Mouse (Mus musculus) natural killer cell, adult 2 months (primary cell): ENCODE measurements at regions not wholly inside any gene's neighbourhood (a gene's known extent, or its start where the extent isn't known, plus 50 kb on each side); places are given as distances from the start of the nearest gene placed in this dataset.

ENCODE experiments used
- DNase-seq, 2 experiments: peaks; one replicate each; pipeline ENCODE4 v3.0.0; 2022; ENCODE audit warnings: low spot score in 2 of 2

DNA sequence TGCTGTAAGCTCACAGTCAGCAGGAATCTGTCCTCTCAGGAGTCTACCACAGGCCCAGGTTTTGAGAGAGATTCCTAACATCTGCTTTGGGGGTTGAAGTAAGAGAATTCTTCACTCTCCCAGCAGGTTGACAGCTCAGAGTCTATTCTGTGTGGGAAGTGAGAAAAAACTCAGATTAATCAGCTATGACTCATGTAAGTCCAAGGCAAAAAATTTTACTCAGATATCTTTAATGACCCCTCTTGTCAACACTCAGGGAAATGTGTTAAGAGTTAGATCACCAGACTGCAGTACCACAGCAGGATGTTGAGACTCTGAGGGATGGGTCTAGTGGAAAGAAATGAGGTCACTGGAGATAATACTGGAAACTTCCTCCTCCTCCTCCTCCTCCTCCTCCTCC, 688.4 kb downstream of the Hs3st4 start:
- no peak for DNase-seq

DNA sequence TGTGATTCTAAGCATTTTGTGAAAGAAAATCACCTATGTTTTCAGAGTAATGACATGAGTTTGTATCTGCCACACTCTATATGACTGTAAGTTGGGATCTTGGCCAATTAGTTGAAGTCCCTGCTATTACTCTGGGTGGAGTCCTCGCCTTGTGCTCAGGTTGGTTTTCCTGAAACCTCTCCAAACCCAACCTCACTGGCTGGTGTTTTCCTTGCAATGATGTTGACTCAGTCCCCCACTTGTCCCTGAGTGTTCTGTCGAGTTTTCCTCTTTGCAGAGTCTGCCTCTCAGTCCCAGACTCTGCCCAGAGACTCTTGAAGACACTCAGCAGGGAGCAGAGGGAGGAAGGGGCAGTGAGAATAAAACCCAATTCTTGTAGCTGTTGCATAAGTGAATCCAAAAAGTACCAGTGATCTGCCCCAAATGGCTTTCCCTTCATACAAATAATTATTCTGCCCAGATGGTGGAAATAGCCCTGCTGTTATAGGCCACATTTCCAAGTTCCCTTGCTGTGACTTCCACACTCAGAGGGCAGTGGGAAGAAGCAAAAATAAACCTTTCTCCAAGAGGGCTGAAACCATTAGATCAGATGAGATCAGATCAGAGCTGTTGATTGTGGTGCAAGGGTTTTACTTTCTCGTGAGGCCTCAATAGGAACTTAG, 694.3 kb downstream of the Hs3st4 start:
- no peak for DNase-seq

DNA sequence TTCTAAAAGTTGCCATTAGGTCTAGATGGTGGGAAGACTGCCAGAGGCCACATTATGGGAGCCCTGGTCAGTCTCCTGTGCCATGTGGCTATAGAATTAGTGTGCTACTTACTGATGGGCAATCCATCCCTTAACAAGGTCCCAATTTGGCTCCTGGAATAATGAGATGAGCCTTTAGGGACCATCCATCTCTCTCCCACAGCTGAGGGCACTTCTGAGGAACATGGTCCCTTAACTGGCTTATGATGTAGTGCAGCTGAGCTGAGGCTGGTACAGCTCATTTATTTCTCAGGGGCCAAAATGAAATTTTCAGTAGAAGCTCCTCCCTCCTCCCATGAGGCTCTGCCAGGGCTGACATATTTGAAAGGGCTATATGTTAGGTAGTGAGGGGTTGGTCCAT, 697.9 kb downstream of the Hs3st4 start:
- DNase-seq = no peak

DNA sequence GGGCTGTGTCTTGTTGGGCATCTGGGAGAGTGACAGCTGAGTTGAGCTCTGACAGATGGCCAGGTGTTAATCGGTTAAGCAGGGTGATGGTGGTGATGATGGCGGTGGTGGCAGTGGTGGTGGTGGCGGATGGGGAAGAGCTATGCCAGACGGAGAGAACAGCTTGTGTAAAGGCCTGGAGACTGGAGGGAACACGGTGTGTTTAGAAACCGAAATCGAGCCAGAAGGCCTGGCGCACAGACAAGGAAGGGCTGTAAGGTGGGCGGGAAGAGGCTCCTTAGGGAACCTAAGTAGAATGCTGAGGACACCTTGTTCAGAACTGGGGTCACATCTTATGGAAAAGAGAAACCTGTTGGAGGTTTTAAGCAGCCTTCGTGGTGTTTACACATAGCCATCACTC, 698.5 kb downstream of the Hs3st4 start:
- DNase-seq = no peak

DNA sequence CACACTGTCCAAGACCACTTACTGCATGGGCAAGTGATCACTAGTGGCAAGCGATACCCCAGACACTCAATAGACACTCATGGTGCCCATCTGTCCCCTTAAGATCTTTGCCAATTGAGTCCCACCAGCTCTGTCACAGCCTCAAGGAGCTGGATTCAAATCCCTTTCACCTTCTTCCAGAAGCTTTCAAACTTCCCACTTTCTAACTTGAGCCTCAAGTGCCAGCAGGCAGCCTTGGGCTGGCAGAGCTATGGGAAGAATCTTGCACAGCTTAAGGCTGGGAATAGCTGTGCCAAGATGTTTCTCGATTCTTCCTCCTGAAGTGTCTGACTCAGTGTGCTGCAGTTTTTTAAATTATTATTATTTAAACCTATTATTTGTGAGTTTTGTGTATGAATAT, 699.2 kb downstream of the Hs3st4 start:
- DNase-seq = no peak

DNA sequence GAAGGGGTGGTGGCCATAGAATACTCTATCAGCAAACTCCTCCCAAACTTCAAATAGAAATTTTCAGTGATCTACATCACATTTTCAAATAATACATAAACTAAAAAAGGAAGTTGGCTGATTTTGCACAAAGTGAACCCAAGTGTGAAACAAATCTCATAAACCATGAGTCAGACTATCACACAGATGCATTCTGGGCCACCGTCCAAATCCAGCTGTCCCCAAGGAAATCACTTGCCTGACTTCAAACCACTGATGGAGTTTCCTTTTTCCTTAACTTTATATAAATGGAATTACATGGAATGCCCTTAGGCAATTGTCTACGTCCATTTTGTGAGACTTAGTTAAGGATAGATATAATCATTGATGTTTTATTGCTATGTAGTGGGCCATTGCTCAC, 702.8 kb downstream of the Hs3st4 start:
- no peak for DNase-seq

DNA sequence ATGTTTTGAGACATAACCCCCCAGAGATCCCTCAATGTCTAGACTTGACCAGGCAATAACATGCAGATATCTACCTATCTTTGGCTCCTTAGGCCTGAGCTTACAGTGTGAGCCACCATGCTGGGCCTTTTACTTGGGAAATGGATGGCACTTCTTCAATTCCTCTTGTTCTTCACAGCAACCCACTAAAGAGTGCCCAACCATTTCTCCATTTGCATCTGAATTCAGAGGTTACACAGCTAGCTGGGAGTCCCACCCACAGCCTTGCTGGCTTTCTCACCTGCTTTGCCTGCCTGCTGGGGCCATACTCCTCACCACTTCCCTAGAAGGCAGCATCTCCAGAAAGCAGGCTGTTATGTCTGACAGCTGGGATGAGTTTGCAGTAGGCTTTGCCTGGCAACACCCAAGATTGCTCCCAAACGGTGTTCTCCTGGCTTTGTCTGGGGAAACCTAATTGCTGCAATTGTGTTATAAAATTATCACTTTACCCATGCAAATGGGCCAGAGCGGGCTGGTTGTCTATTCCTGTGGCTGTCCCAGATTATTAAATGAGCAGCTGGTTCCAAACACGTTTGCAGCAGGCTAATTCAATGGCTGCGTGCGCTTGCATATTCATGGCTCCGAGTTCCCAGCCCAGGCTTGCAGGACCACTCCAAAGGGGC, 721.6 kb downstream of the Hs3st4 start:
- DNase-seq = no peak

DNA sequence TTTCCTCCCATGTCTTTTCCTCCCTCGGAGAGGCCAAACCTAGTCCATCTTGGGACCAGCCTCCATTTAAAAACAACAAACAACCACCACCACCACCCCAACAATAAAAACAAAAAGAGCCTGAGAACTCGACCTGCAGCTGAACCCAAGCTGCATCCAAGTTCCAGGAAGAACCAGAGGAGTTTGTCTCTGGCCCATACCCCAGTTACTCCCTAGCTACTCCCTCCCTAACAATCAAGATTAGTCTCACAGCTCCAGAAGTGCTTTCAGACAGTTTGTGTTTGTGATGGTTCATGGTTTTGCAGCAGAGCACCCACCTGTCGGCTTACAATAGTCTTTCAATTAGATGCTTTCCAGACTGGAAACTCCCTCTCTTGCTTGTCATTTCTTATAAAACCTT, 724.5 kb downstream of the Hs3st4 start:
- no peak for DNase-seq

DNA sequence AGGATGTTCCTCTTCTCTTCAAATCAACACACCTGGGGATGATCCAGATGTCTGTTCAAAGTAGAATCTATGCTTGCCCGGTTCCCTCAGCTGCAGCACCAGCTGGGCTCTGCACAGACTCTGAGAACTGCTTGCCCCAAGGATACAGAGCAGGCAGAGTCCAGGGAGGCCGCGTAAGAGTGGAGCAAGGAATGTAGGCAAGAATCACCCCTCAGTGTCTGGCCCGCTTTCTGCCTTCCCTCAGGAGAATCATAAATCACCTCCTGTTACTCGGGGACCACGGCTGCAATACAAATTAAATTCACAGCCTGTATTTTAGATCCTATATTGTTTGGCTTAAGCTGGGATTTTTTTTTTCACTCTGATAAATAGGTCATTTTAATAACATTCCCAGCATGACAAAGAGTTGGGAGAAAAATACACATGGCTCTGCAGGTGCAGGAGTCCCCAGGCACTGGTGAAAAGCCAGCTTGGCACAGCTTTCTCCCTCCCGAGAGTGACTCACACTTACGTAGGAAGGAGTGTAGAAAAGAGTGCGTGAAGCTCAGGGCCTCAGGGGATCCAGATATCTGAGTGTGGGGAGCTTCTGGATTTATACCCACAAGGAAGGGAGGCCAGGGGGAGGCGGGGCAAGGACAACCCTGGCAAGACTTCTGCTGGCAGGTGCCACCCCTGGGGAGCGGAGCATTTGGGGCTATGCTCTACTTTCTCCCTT, 726.3 kb downstream of the Hs3st4 start:
- no peak for DNase-seq

DNA sequence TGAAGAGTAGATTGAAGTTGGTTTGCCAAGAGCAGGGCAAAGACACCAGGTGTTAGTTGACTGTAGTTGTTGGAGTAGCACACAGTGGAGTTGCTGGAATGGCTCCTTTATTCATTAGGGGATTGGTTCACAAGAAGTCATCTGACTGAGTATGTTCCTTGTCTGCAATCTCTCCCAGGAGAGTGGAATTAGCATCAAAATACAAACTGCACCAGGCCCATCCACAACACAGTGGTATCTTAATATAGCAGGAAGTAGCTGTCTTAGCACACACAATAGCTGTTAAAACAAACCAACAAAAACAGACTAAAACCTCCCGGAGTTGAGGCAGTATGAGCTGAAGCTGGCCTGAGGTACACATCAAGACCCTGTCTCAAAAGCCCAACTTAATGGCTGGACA, 723.5 kb upstream of the Kdm8 start:
- no peak for DNase-seq

DNA sequence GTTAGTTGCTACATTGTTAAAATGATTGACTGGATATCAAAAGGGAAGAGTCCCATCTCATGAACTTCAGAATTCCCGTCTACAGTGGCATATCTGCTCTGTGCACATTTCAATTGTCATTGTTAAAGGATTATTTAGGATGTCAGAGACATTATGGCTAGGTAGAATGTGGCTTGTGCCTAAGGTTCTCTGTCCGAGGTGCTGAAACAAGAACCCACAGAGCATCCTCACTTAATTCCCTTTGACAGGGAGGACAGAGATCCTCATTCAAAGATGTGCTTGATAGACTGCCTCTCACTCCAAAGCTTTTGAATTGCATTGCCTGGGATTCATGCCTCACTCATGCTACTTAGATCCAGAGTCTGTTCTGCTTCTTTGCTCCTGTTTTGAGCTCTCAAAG, 702.4 kb upstream of the Kdm8 start:
- no peak for DNase-seq

DNA sequence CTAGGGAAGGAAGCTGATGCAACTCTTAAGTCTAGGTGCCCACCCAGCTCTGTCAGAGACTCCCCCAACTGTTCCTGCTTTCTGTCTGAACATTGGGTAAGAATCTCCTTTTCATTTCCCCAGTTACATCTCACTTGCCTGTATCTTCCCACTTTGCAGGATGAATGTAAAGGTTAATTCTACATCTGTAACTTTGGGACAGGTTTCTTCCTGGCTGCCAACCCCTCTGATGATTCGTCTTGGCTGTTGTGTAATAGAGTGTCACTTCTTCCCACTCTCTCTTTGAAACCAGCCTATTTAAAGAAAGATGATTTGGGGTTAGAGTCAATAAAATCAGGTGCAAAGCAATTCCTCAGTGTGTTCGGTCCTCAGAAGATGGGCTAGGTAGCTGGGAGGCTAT, 698.2 kb upstream of the Kdm8 start:
- DNase-seq = no peak

DNA sequence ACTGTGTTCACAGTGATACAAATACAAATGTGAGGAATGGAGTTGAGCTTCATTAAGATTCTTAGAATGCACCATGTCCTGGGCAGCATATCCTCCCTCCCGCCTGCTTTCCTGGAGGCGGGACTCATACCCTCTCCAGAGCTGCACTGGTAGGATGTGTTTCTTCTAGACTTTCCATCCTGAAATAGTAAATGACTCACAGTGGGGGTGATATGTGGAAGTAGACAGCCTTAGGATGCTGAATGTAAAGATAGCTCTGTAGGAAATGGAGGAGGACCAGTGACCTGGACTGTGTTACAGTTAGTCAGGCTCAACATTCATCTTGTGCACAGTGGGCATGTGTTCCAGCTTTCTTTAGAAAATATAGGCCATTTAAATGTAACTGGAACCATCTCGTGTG, 696.1 kb upstream of the Kdm8 start:
- DNase-seq = no peak

DNA sequence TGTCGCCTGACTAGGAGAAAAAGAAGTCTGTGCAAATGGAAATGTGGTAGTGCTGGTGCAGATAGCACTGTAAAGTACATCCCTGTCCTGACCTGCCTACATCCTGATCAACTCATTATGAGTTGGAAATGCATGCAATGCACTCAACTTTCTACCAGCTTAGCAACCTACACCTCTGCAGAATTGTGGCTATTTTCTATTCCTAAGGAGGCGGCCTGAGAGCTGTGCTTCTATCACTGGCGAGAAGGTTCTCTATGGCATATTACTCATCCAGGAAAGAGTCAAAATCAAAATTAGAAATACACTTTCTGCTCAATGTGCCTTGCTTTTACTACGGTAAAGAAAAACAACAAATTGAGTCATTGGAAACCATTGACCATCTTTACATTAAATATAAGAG, 685.4 kb upstream of the Kdm8 start:
- DNase-seq = no peak

DNA sequence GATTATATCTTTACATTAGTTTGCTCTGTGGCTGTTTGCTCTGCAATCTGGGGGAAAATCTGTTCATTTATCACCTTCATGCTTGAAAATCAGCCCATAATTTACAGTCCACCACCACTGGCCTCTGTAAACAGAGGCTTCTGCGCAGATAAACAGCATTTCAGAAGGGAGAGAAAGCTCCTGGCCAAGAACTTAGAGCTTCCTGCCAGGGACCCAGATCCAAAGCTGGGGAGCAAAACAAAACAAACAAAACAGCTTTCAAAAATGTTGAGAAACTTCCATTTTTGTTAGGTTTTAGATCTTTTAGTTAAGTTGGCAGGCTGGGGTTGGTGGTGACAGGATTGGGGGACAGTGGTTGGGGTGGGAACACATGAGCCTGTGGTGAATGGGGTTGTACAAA, 666.7 kb upstream of the Kdm8 start:
- no peak for DNase-seq

DNA sequence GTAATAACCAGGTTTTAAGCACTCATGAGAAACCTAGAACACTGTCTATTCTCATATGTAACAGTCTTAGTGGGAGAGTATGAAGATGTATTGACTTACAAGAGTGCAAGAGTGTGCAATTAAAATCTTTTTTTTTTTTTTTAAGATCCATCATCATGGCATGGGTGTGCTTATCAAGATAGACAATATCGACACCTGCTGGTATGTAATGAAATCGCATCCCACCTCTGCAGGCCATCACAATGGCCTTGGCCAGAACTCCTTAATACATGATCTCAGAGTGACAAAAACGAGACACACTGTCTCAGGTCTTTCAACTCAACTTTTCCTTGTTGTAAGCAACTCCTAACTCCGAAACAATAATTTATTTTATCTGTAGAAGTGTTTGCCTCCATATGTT, 661.7 kb upstream of the Kdm8 start:
- DNase-seq = no peak

DNA sequence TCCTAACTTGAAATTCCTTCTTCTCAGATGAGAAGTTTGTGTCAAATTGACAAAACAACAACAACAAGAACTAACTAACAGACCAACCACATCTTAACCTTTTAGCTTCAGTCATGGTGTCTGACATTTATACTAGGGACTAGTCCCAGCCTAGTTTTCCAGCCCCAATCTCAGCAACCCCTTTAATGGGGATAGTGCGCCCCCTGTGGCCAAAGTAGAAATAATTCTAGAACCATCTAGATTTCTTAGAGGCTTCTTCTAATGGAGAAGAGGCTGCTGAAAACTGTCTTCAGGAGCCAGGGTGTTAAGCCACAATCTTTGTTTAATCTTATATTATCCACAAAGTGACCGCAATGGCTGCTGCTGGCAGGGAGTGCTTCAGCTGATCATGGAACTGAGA, 659.5 kb upstream of the Kdm8 start:
- no peak for DNase-seq

DNA sequence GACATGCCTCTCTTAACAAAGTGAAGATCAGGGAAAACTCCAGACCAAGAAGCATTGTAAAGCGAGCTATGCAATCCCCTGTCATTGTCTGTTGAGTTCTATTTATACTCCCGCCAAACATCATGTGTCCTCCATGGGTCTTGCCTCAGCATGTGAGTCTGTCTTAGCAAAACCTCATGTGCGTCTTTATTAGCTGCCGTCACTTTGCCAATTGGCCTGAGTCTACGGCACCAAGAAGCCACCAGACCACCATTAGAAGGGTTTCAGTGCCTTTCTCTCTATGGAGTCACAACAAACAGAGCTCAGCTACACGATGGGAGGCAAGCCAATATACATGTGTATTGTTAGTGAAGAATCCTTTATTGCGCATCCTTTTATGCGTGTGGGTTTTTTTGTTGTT, 658.6 kb upstream of the Kdm8 start:
- no peak for DNase-seq

DNA sequence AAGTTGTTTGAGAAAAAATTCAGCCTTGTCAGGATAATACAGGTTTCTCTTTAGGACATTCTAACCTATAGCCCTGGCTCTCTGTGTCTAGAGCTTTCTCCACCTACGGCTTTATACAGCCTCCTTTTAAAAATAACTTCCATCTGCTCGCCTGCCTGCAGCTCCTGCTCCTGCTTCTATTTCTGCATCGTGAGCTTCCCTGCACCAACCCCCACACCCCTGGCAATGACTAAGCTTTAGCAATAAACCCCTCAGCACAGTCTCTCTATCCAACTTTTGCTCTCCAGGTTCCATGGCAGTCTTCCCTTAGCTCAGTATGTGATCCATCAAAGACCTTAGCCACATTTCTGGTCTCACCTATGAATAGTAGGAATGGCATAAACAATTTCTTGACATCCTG, 655.7 kb upstream of the Kdm8 start:
- DNase-seq = no peak

DNA sequence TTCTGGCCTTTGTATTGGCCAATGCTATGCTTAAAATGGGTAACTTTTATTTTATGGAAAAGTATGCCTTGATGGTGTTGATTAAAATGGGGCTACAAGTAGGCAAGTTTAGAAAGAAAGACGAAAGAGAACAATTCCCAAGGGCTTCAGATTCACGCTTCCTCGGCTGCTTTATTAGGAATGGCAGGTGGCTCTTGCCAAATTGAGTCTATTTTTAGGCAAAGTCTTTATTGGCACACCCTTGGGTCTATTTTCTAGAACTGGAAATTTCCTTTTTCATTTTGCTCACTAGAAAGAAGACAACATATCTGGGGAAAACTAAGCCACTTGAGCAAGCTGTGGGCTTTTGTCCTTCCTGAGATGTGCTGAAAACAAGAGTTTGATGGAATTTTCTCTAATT, 641.4 kb upstream of the Kdm8 start:
- DNase-seq = no peak

DNA sequence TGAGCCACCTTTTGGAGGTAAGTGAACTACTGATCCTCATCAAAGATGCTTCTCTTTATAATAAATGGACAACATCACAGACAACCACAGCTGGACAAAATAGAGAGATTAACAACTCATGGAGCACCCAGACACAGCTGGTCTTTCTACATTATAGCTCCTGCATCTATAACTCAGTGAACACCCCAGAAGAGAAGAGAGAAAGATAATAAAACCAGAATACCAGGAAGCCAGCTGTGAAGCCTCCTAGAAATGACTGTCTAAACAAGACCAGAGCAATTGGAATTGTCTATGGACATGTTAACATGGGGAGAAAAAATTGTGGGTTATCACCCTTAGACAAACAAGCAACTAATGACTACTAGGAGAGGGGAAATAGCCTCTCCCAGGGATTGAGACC, 609.8 kb upstream of the Kdm8 start:
- no peak for DNase-seq

DNA sequence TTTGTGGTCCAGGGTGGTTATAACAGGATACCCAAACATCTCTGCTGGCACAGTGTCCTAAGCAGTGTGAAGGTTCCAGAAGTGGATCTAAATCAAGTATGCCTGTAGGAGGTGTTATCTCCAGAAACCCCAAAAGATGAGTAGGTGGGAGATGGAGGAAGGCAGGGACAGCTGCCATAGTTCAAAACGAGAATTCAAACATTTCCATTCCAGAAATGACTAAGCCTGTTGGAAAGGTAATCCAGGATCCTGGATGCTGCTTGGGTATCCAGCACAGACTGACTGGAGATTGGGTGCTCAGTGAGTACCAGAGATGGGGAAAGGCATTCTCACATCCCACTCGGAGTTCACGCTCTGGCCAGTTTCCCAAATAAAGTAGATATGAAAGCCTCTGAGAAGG, 607.9 kb upstream of the Kdm8 start:
- DNase-seq = no peak

DNA sequence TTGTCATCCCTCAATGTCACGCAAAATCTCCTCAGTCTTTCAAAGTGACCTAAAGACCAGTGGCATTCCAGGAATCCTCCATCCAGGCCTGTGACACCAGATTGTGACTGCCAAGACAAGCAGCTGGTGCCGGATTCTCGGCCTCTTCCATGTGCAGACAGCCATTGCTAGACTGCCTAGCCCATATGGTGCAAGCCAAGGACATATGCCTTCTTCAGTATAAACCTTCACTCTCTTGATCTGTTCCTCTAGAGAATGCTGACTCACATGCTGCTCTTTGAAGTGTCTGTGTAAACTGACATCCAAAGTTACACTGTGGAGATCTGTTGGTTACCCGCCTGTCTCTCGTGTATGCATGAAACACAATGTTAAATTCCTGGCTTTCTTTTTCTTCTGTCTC, 589.4 kb upstream of the Kdm8 start:
- no peak for DNase-seq
